Mouse (Mus musculus): ENCODE measurements at regions not wholly inside any gene's neighbourhood (a gene's known extent, or its start where the extent isn't known, plus 50 kb on each side); places are given as distances from the start of the nearest gene placed in this dataset.

GRCm38 (mm10) chr3:115779906-115780305, 65.0 kb upstream of the S1pr1 start:
- no peak for TF ChIP-seq CTCF (IDR thresholded peaks at IDR 0.05; ENCODE audit: low read depth, low read length)
- no peak for TF ChIP-seq POLR2A (IDR thresholded peaks at IDR 0.05; ENCODE audit: insufficient read depth, low read length)
- TF ChIP-seq EP300 (IDR thresholded peaks at IDR 0.05; ENCODE audit: insufficient read depth, low read depth, low read length), result no peak
